In genomic region chr19:55792571-55792970, GRCm38 (mm10) we compare ENCODE assay signal across 13 mouse cellular contexts. TPM values are rescaled to one million over a fixed set of nuclear protein-coding genes. Genes with fewer than 3 reads are reported as not detected.
A peak's percentile ranks its signal among the peaks of the same experiment; 100 is the strongest.
DNase-seq lines count a peak whose midpoint lies in the region; ATAC-seq and TF ChIP-seq lines count a peak whose summit lies in the region.
"Had no signal": no experiment of that assay in that cellular context is flagged by ENCODE, and none has a peak within 500 bp of the region (broad histone marks: within the 10 kb centered on the region; RNA-seq: fewer than 3 reads in every experiment).

No protein-coding gene starts in this region.

- H3K4me1 ChIP-seq in lung, embryonic 14.5 days (ENCODE audit: insufficient read depth), result peaks cover 10% of the 10 kb centered on the region; the same call in 1 of the 2 replicates
- peaks cover 0 to 7% of the 10 kb centered on the region in 2 experiments; a peak in 2 of 4 replicates for H3K4me1 ChIP-seq in ES-E14 (ENCODE audit: control insufficient read depth in 2 of 2, insufficient read depth in 2 of 2, low read length in 2 of 2, poor library complexity in 1 of 2)
- H3K4me1 ChIP-seq in thymus, adult 2 months (replicated peaks; ENCODE audit: control insufficient read depth, insufficient read depth, low read length), result peaks cover 19% of the 10 kb centered on the region

- H3K36me3 ChIP-seq in lung, embryonic 14.5 days (ENCODE audit: insufficient read depth), result no peaks in the 10 kb centered on the region
- no peaks in the 10 kb centered on the region for H3K36me3 ChIP-seq in ES-E14 (ENCODE audit: control insufficient read depth, insufficient read depth, low read length, poor library complexity, severe bottlenecking)
- no peaks in the 10 kb centered on the region for H3K36me3 ChIP-seq in thymus, adult 2 months (ENCODE audit: control insufficient read depth, insufficient read depth, low read length)
- H3K36me3 ChIP-seq: liver, embryonic 15.5 days had no signal

- TF ChIP-seq CTCF in lung, embryonic 14.5 days (IDR thresholded peaks at IDR 0.05; ENCODE audit: low read depth), result no peak
- no peak for TF ChIP-seq CTCF in thymus, adult 2 months (IDR thresholded peaks at IDR 0.05; ENCODE audit: borderline replicate concordance, control insufficient read depth, extremely low read depth, insufficient read depth, low read length, poor library complexity)

- H3K27ac ChIP-seq in lung, embryonic 14.5 days (ENCODE audit: low read depth), result no peak overlapping the region
- no peak overlapping the region for H3K27ac ChIP-seq in ES-E14 (ENCODE audit: insufficient read depth, low read depth, low read length, poor library complexity, severe bottlenecking)
- no peak overlapping the region for H3K27ac ChIP-seq in thymus, adult 2 months (ENCODE audit: control insufficient read depth, insufficient read depth, low read length)
- H3K27ac ChIP-seq: kidney, postnatal 0 days; liver, embryonic 15.5 days had no signal

- H3K4me2 ChIP-seq in lung, embryonic 14.5 days, result no peak overlapping the region
- H3K4me2 ChIP-seq: liver, embryonic 15.5 days had no signal

- 13% methylated on average over 5 of the region's 5 CpGs for WGBS in lung, embryonic 14.5 days
- WGBS in thymus, adult 2 months, result 3% methylated on average over 5 of the region's 5 CpGs

- no peak overlapping the region for H3K4me3 ChIP-seq in lung, embryonic 14.5 days (ENCODE audit: low read depth, low read length)
- no peak overlapping the region for H3K4me3 ChIP-seq in ES-E14 (ENCODE audit: insufficient read depth in 1 of 2, low read depth in 1 of 2, low read length in 2 of 2, poor library complexity in 1 of 2, severe bottlenecking in 1 of 2)
- H3K4me3 ChIP-seq in thymus, adult 2 months (ENCODE audit: control insufficient read depth, insufficient read depth, low read length), result no peak overlapping the region
- H3K4me3 ChIP-seq: liver, embryonic 15.5 days; myocyte had no signal

- no peaks in the 10 kb centered on the region for H3K27me3 ChIP-seq in lung, embryonic 14.5 days (ENCODE audit: insufficient read depth, low read length)
- no peaks in the 10 kb centered on the region for H3K27me3 ChIP-seq in thymus, adult 2 months (ENCODE audit: control insufficient read depth, insufficient read depth, low read length)
- H3K27me3 ChIP-seq: liver, embryonic 15.5 days had no signal

- in situ Hi-C loops in ES-E14 (cut with MboI; ENCODE audit: low sequenced_read_pairs in 2 of 2, unreplicated experiment in 2 of 2), result no loop called here

- 0 out of 2 replicates have a peak, but pooled peaks have one; percentile 28 for ATAC-seq in lung, embryonic 14.5 days (ENCODE audit: insufficient read depth)
- ATAC-seq in cerebellum, adult (ENCODE audit: insufficient number of reproducible peaks, low FRiP score, low TSS enrichment), result no peak

- H3K9ac ChIP-seq in lung, embryonic 14.5 days, result no peak overlapping the region
- H3K9ac ChIP-seq in ES-E14 (ENCODE audit: insufficient read depth, low read depth, low read length, poor library complexity, severe bottlenecking), result no peak overlapping the region
- H3K9ac ChIP-seq: liver, embryonic 15.5 days had no signal

- no peak for TF ChIP-seq POLR2A in thymus, adult 2 months (IDR thresholded peaks at IDR 0.05; ENCODE audit: control insufficient read depth, extremely low read depth, insufficient read depth, low read length, poor library complexity)

- DNase-seq in lung, embryonic 14.5 days, result no peak
- DNase-seq in lung, postnatal 14 days, result no peak
- DNase-seq in ES-E14 (ENCODE audit: low read depth, low spot score), result peak; percentile 51
- peak; percentile 73 for DNase-seq in induced T-regulatory cell, adult 2 months (ENCODE audit: low read depth)
- peak; percentile 30 for DNase-seq in thymus, adult 2 months
- DNase-seq in testis, postnatal 14 days (ENCODE audit: low spot score), result no peak
- no peak for DNase-seq in heart, adult 11 months
- DNase-seq: gastrocnemius, postnatal 36 days; right cerebral cortex, adult 18-20 months had no signal

- H3K9me3 ChIP-seq in lung, embryonic 14.5 days (ENCODE audit: low read depth, low read length), result no peaks in the 10 kb centered on the region
- no peaks in the 10 kb centered on the region for H3K9me3 ChIP-seq in ES-E14 (ENCODE audit: control insufficient read depth, insufficient read depth, low read depth, low read length)
- H3K9me3 ChIP-seq: liver, embryonic 15.5 days had no signal

TF ChIP-seq in ES-E14, 5 proteins besides CTCF, POLR2A, EP300 and RAD21:
- TF ChIP-seq MAFK (IDR thresholded peaks at IDR 0.05; ENCODE audit: insufficient read depth, low read depth, low read length) (no peak), HCFC1 (IDR thresholded peaks at IDR 0.05; ENCODE audit: borderline replicate concordance, insufficient read depth, low read length) (no peak), ZNF384 (IDR thresholded peaks at IDR 0.05; ENCODE audit: low read depth, low read length) (no peak), ZC3H11A (IDR thresholded peaks at IDR 0.05; ENCODE audit: borderline replicate concordance, low read depth, low read length) (no peak), CHD2 (IDR thresholded peaks at IDR 0.05; ENCODE audit: low read depth, low read length) (no peak)

RNA-seq across cellular contexts. Expression of gene Tcf7l2, which starts 51.0 kb away (rescaled TPM):
- 57.1 and 58.5 TPM in 2 replicates for polyA plus RNA-seq in lung, embryonic 14.5 days (2014; fragmentation: Nextera tagmentation; extraction: Ambion mirVana)
- 3.0 TPM in 2 replicates for total RNA-seq in ES-E14 (2012; rRNA removed)
- 7.6 and 10.2 TPM in 2 replicates for polyA plus RNA-seq in thymus, adult 2 months (2012; rRNA removed)

Comparison
In these comparisons a context has a peak if more than half of its experiments do, and no peak if none do; other contexts are left out.
1. DNase-seq: peak in ES-E14 (single experiment), induced T-regulatory cell, adult 2 months (single experiment) and thymus, adult 2 months (single experiment); none in lung, embryonic 14.5 days (single experiment), lung, postnatal 14 days (single experiment), testis, postnatal 14 days (single experiment) and heart, adult 11 months (single experiment).